Mouse (Mus musculus) thymus, adult 2 months (tissue): ENCODE results near the gene Wdpcp.

Experiments used
- CTCF ChIP-seq: fragments of 200-500 bp; IDR thresholded peaks from 2 replicates; pipeline ENCODE4 v1.5.1; 2012; ENCODE audit warnings: mild to moderate bottlenecking, control low read depth, low read length, moderate library complexity, borderline replicate concordance; ENCODE audit not compliant: control insufficient read depth, poor library complexity, insufficient read depth; ENCODE audit errors: extremely low read depth
- POLR2A ChIP-seq: fragments of 200-500 bp; IDR thresholded peaks from 2 replicates; pipeline ENCODE4 v1.6.1; 2012; ENCODE audit warnings: mild to moderate bottlenecking, low read length, control low read depth, moderate library complexity; ENCODE audit not compliant: control insufficient read depth, poor library complexity, insufficient read depth; ENCODE audit errors: extremely low read depth

DNA sequence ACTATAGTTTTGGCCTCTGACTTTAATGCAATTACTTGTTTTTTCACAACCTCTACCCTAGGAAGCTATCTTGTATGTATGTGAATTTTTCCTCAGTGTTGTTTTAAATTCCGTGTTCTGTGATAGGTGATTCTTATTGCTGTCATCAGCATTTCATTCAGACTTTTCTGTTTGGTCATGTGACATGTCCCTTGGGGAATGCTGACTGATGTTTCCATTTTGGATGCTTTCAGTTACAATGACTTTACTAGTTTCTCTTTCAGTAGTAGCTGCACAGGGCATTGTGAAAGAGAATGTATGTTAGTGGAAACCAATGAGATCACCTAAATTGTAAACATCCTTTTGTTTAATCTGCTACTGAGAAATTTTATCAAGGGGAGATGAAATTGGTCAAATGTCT lies 154.3 kb downstream of the Wdpcp start:
- no peak for TF ChIP-seq POLR2A
- TF ChIP-seq CTCF = no peak
